Mouse (Mus musculus) heart, embryonic 15.5 days (tissue): ENCODE data around the gene Hoxb4. TPM values are rescaled to one million over a fixed set of nuclear protein-coding genes. Genes with fewer than 3 reads are reported as not detected.
A peak's percentile ranks its signal among the peaks of the same experiment; 100 is the strongest.

Source experiments
- ATAC-seq: fragments of 200-750 bp; cut with Nextera tagmentation; replicated peaks from 2 replicates; pipeline ENCODE4 v1.8.0; 2017; ENCODE audit warnings: low read depth, moderate TSS enrichment; ENCODE audit not compliant: insufficient number of reproducible peaks, insufficient read depth, low FRiP score
- H3K27ac ChIP-seq: fragments of 300-500 bp; sonication (generic); 2 replicates; pipeline ENCODE4 v1.5.1; 2015; ENCODE audit warnings: mild to moderate bottlenecking, inconsistent platforms
- H3K27me3 ChIP-seq: fragments of 300-500 bp; sonication (generic); 2 replicates; pipeline ENCODE4 v1.6.1; 2015; ENCODE audit warnings: inconsistent platforms
- H3K36me3 ChIP-seq: fragments of 300-500 bp; sonication (generic); 2 replicates; pipeline ENCODE4 v1.6.1; 2015; ENCODE audit warnings: mild to moderate bottlenecking, inconsistent platforms
- H3K4me1 ChIP-seq: fragments of 300-500 bp; sonication (generic); replicated peaks from 2 replicates; pipeline ENCODE4 v1.6.1; 2015; ENCODE audit warnings: inconsistent platforms
- H3K4me2 ChIP-seq: fragments of 300-500 bp; sonication (generic); 2 replicates; pipeline ENCODE4 v1.6.1; 2015; ENCODE audit warnings: inconsistent platforms, mild to moderate bottlenecking, moderate library complexity
- H3K4me3 ChIP-seq: fragments of 300-500 bp; sonication (generic); 2 replicates; pipeline ENCODE4 v1.5.1; 2015; ENCODE audit warnings: mild to moderate bottlenecking, inconsistent platforms
- H3K9ac ChIP-seq: fragments of 300-500 bp; sonication (generic); 2 replicates; pipeline ENCODE4 v1.6.1; 2015; ENCODE audit warnings: mild to moderate bottlenecking, inconsistent platforms
- H3K9me3 ChIP-seq: fragments of 300-500 bp; sonication (generic); replicated peaks from 2 replicates; pipeline ENCODE4 v1.6.1; 2016; ENCODE audit warnings: inconsistent platforms
- WGBS: fragments of 180-500 bp; shearing (Covaris S2); methylation state at CpG from one replicate; pipeline ENCODE4 v1.1.7; 2015; ENCODE audit warnings: mixed read lengths; 5-methylcytosine and 5-hydroxymethylcytosine counted together
- microRNA counts: library from miRNA; unstranded; fragments of <30 nt; microRNA quantifications from one replicate; lab custom pipeline; 2016
- microRNA-seq: library from miRNA; unstranded; fragments of <30 nt; microRNA quantifications from one replicate; pipeline ENCODE4, GENCODE M21; 2016
- polyA plus RNA-seq: library from polyadenylated mRNA; unstranded; fragments of >200 nt; fragmentation: Nextera tagmentation; extraction: Ambion mirVana; gene quantifications from 2 replicates; pipeline ENCODE4 v1.2.1, GENCODE M21; 2015

Hoxb4 gene
- polyA plus RNA-seq, 1 experiment from 2014 or later, result 0.31 TPM

DNA sequence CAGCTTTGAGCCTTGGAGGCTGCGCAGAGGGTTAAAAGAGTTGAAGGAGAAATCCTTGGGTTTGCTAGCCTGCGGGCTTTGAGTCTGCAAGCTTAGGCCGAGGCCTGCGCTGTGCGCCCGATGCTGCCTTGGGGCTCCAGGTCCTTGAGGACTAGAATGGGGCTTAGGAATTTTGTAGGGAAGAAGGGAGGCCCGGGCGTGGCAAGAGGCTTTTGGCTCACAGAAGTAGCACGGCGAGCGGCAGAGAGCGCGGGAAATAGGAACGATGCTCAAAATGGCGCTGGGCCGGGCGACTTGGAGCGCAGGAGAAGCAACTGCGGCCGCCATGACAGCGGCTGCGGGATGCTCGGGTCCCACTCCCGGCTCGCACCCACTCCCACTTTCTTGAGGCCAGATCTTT lies 36.3 kb downstream of the Hoxb4 start:
- Histone ChIP-seq H3K4me1 (peaks cover 16% of the 10 kb centered on the region), H3K36me3 (no peaks in the 10 kb centered on the region), H3K9ac (peak overlapping the region; percentile 7; the same call in 1 of the 2 replicates), H3K9me3 (no peaks in the 10 kb centered on the region), H3K27ac (peak overlapping the region; percentile 37; the same call in 1 of the 2 replicates), H3K4me3 (peak overlapping the region; percentile 33), H3K4me2 (peak overlapping the region; percentile 57), H3K27me3 (peaks cover 86% of the 10 kb centered on the region)
- no peak for ATAC-seq
- WGBS, result 2% methylated on average over 25 of the region's 25 CpGs

DNA sequence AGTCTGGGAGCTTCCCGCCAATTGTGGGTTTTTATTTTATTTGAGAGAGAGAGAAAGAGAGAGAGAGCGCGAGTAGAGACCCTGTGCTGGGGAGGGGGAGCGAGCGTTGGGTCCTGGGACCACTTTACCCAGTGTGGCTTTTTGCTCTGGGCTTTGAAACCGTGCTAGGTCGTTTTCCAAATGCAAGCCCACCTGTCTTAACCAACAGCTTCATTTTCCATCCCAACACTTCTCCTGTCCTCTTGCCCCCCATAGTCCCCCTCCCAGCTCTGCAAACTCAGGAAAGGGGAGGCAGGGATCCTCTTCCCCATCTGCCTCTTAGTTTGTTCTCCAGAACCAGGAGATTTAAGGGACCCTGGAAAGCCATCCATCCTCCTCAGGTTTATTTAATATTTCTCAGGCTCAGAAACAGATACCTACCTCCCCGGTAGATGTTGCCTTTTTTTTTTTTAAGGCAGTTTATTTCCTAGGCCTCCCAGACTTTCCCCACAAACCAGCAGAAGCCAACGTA lies 36.8 kb downstream of the Hoxb4 start:
- Histone ChIP-seq H3K4me2 (peak overlapping the region; percentile 57), H3K36me3 (no peaks in the 10 kb centered on the region), H3K4me1 (peaks cover 16% of the 10 kb centered on the region), H3K27me3 (peaks cover 86% of the 10 kb centered on the region), H3K9me3 (no peaks in the 10 kb centered on the region), H3K27ac (no peak overlapping the region), H3K9ac (0 out of 2 replicates have a peak overlapping the region, but pooled peaks have one; percentile 7), H3K4me3 (peak overlapping the region; percentile 33)
- ATAC-seq, result no peak
- 13% methylated on average over 9 of the region's 9 CpGs for WGBS

DNA sequence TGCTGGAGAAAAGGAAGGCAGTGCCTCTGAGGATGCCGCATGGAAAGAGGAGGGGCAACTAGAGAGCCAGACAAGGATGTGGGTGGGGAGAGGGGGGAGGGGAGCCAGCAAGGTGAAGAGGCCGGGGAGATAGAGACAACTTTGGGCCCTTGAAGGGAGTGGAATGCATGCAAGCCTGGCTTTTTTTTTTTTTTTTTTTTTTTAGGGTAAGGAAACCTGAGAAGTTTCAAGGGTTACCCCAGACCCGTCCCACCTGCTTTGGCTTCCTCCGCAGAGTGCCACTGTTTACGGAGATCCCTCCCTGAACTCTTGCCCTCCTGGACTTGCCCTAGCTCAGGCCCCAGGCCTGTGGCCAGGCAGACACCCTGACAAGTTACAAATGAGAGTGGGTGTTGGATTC lies 45.7 kb downstream of the Hoxb4 start:
- Histone ChIP-seq H3K9me3 (no peaks in the 10 kb centered on the region), H3K4me2 (no peak overlapping the region), H3K27ac (no peak overlapping the region), H3K9ac (no peak overlapping the region), H3K36me3 (no peaks in the 10 kb centered on the region), H3K4me3 (no peak overlapping the region), H3K27me3 (peaks cover 86% of the 10 kb centered on the region), H3K4me1 (peaks cover 7% of the 10 kb centered on the region)
- 18% methylated on average over 5 of the region's 5 CpGs for WGBS
- no peak for ATAC-seq

DNA sequence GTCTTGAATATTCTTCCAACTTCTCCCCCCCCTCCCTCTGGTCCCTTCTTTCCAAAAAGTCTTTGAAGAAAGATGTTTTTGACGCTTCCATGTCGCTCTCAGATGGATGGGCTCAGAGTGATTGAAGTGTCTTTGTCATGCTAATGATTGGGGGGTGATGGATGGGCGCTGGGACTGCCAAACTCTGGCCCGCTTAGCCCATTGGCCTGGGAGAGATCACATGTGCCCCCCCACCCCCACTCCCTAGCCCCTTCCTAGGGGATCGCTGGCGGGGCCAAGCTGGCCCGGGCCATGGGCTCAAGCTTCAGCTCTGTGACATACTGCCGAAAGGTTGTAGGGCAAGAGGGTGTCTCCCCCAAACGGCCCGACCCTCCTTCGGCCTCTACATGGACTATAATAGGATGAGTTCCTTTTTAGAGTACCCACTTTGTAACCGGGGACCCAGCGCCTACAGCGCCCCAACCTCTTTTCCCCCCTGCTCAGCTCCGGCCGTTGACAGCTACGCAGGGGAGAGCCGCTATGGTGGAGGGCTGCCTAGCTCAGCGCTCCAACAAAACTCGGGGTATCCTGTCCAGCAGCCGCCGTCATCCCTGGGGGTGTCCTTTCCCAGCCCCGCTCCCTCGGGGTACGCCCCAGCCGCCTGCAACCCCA lies 47.5 kb downstream of the Hoxb4 start, which contains the start of gene Hoxb1:
Hoxb1 (plus strand) TSS at position 312 of the 651 bp plus-strand sequence.
- ATAC-seq, result no peak
- H3K27me3 ChIP-seq, result peaks cover 92% of the 10 kb centered on the region
- H3K36me3 ChIP-seq, result no peaks in the 10 kb centered on the region
- 11% methylated on average over 26 of the region's 26 CpGs for WGBS
- H3K4me2 ChIP-seq, result peak within 1 kb of the TSS; percentile 7; the same call in 1 of the 2 replicates
- H3K9me3 ChIP-seq, result no peaks in the 10 kb centered on the region
- H3K27ac ChIP-seq, result no peak within 1 kb of the TSS
- H3K4me3 ChIP-seq, result peak within 1 kb of the TSS; percentile 7; the same call in 1 of the 2 replicates
- peaks cover 7% of the 10 kb centered on the region for H3K4me1 ChIP-seq
- no peak within 1 kb of the TSS for H3K9ac ChIP-seq

DNA sequence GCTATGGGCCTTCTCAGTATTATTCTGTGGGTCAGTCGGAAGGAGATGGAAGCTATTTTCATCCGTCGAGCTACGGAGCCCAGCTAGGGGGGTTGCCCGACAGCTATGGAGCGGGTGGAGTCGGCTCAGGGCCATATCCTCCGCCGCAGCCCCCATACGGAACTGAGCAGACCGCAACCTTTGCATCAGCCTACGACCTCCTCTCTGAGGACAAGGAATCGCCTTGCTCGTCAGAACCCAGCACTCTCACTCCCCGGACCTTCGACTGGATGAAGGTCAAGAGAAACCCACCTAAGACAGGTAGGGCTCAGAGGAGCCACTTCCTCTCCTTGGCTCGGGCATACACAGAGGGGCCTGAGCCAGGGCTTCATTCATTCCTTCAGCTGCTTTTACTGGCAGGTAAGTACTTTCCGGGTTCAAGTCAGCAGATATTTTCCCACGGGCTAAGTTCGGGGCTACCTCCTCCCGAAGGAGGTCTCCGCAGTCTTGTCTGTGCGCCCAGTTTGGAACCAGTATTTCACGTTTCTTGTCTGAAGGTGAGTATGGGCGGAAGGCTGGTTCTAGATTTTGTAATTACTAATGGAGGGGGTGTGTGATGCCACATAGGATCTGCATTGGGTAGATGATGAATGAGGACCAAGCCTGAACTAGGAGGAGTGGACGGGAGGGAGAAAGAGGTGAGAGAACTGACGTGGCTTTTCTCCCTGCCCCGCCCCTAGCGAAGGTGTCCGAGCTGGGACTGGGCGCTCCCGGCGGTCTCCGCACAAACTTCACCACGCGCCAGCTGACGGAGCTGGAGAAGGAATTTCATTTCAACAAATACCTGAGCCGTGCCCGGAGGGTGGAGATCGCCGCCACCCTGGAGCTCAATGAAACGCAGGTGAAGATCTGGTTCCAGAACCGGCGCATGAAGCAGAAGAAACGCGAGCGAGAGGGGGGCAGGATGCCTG lies 48.3 kb downstream of the Hoxb4 start:
- ATAC-seq, result no peak
- H3K9ac ChIP-seq, result no peak overlapping the region
- no peak overlapping the region for H3K27ac ChIP-seq
- H3K9me3 ChIP-seq, result no peaks in the 10 kb centered on the region
- peaks cover 7% of the 10 kb centered on the region for H3K4me1 ChIP-seq
- H3K27me3 ChIP-seq, result peaks cover 96% of the 10 kb centered on the region
- H3K4me2 ChIP-seq, result peak overlapping the region; percentile 7; the same call in 1 of the 2 replicates
- 6% methylated on average over 47 of the region's 47 CpGs for WGBS
- no peaks in the 10 kb centered on the region for H3K36me3 ChIP-seq
- peak overlapping the region; percentile 7; the same call in 1 of the 2 replicates for H3K4me3 ChIP-seq

DNA sequence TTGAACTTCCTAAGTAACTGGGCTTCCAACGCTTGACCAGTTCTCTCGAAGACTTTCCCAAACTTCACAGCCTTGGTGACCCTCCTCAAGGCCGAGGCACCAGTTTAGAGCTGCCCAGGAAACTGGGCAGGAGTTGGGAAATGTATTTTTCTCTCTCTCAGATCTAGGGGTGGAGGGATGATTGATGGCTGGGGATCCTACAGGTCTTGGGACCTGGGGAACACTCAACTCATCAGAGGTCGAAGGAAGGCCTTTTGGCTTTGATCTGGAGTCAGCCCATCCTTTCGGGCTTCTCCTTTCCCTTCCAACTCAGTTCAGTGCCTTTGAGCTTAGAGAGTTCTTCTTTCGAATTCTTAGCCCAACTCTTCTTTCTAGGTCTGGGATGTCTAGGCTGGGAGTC lies 49.1 kb downstream of the Hoxb4 start:
- no peaks in the 10 kb centered on the region for H3K9me3 ChIP-seq
- no peak overlapping the region for H3K27ac ChIP-seq
- no peaks in the 10 kb centered on the region for H3K36me3 ChIP-seq
- H3K4me3 ChIP-seq, result no peak overlapping the region
- peaks cover 95% of the 10 kb centered on the region for H3K27me3 ChIP-seq
- peaks cover 7% of the 10 kb centered on the region for H3K4me1 ChIP-seq
- ATAC-seq, result no peak
- WGBS, result 33% methylated on average over 6 of the region's 6 CpGs
- no peak overlapping the region for H3K9ac ChIP-seq
- no peak overlapping the region for H3K4me2 ChIP-seq

DNA sequence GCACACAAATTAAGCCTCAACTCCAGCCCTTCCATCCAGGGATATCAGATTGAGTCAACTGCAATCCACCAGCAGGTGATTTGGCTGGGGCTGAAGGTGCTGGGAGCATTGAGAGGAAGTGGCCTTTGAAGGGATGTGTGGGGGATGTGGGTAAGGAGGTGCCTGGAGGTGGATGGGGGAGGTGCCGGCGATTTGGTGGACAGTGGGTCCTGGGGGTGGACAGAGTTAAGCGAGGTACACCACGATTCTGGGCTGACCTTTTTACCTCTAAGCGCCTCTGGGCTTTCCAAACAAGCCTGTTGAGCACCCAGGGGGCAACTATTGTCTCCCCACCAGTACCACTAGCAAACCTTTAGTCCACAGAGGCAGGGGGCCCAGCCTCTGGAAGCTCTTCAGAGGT lies 50.6 kb downstream of the Hoxb4 start:
- 21% methylated on average over 5 of the region's 5 CpGs for WGBS
- no peak for ATAC-seq
- Histone ChIP-seq H3K27me3 (peaks cover 98% of the 10 kb centered on the region), H3K4me3 (no peak overlapping the region), H3K36me3 (no peaks in the 10 kb centered on the region), H3K9ac (no peak overlapping the region), H3K4me1 (peaks cover 7% of the 10 kb centered on the region), H3K4me2 (no peak overlapping the region), H3K9me3 (no peaks in the 10 kb centered on the region), H3K27ac (no peak overlapping the region)

DNA sequence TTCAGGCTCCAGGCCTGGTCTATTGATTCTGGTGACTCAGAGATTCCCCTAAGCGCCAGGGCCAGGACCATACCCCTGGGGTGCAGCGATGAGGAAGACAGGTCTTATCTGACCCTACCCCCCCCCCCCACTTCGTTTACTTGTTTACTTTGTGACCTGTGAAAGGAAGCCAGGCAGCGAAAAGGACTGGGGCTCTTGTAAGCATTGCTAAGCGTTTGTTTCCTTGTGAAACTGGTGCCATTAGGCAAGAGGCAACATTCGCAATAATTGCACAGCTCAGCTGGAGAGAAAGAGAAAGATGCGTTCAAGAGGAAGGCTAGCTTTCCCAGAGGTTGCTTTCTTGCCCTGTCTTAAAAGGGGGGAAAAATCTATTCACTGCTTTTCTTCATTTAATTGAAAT lies 51.1 kb downstream of the Hoxb4 start:
- Histone ChIP-seq H3K4me2 (no peak overlapping the region), H3K4me3 (no peak overlapping the region), H3K27me3 (peaks cover 98% of the 10 kb centered on the region), H3K36me3 (no peaks in the 10 kb centered on the region), H3K4me1 (peaks cover 7% of the 10 kb centered on the region), H3K9me3 (no peaks in the 10 kb centered on the region), H3K27ac (no peak overlapping the region), H3K9ac (no peak overlapping the region)
- no peak for ATAC-seq
- 41% methylated on average over 7 of the region's 7 CpGs for whole genome bisulfite sequencing

MicroRNA genes within 50 kb of the gene (microRNA counts, 519-probe panel; counts per million panel counts)
- microRNA mmu-miR-10a (lab: Ali Mortazavi, UCI), result 2,589 counts per million, percentile 57 among the panel's probes with 10 or more counts

Small RNA genes within 50 kb of the gene (microRNA-seq; reads per million reads assigned to microRNA genes)
- 6,682 reads per million, percentile 93 among the genes with 10 or more reads in this experiment for gene Mir10a

Other genes starting within 250 kb of the Hoxb4 start
- 1,708 and 1,946 TPM in 2 replicates for gene Atp5g1, start 242.6 kb upstream of the Hoxb4 start, polyA plus RNA-seq
- gene Calcoco2, start 206.3 kb upstream of the Hoxb4 start, polyA plus RNA-seq, result not detected in 2 replicates
- gene Ttll6, start 184.5 kb upstream of the Hoxb4 start, polyA plus RNA-seq, result 0.05 and 0.18 TPM in 2 replicates
- not detected in 2 replicates for gene Hoxb13, start 124.0 kb upstream of the Hoxb4 start, polyA plus RNA-seq
- 0.06 TPM in 1 of 2 replicates, not detected in the other for gene Hoxb9, start 46.8 kb upstream of the Hoxb4 start, polyA plus RNA-seq
- 0.08 TPM in 1 of 2 replicates, not detected in the other for gene Hoxb8, start 36.4 kb upstream of the Hoxb4 start, polyA plus RNA-seq
- gene Hoxb7, start 31.6 kb upstream of the Hoxb4 start, polyA plus RNA-seq, result 0.25 and 0.32 TPM in 2 replicates
- gene Hoxb6, start 25.8 kb upstream of the Hoxb4 start, polyA plus RNA-seq, result 0.49 and 1.2 TPM in 2 replicates
- 1.4 and 3.3 TPM in 2 replicates for gene Hoxb5, start 14.9 kb upstream of the Hoxb4 start, polyA plus RNA-seq
- 0.71 and 0.98 TPM in 2 replicates for gene Hoxb3, start 5.1 kb downstream of the Hoxb4 start, polyA plus RNA-seq
- 3.7 and 6.8 TPM in 2 replicates for gene Hoxb2, start 32.3 kb downstream of the Hoxb4 start, polyA plus RNA-seq
- gene Hoxb1, start 47.5 kb downstream of the Hoxb4 start, polyA plus RNA-seq, result not detected in 2 replicates
- 0.91 and 10.4 TPM in 2 replicates for gene Skap1, start 146.3 kb downstream of the Hoxb4 start, polyA plus RNA-seq